Mouse (Mus musculus) monocyte, adult 2 months (primary cell): ENCODE measurements around the gene Ticrr.

Source experiments
- DNase-seq, 2 experiments: peaks; one replicate each; pipeline ENCODE4 v3.0.0; 2022; ENCODE audit warnings: low spot score in 2 of 2, low read depth in 1 of 2

Gene Ticrr

DNA sequence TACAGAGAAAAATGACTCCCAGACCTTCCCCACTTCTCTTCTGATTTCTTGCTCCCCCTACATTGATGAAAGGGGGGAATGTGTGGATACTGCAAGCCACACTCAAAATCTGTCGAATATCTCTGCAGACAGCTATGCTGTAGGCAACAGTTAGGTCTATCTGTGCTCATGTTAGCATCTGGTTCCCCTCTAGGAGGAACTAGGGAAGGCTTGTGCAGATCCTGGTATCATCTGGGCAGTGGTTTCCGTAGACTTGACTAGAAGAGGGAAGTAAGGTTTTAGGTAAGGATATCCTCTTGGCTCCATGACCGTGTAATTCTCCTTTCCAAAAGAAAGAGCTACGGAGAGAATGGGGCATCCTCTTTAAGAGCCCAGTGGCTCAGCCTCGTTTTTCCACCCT lies 84.6 kb downstream of the Ticrr start:
- DNase-seq: no peak

DNA sequence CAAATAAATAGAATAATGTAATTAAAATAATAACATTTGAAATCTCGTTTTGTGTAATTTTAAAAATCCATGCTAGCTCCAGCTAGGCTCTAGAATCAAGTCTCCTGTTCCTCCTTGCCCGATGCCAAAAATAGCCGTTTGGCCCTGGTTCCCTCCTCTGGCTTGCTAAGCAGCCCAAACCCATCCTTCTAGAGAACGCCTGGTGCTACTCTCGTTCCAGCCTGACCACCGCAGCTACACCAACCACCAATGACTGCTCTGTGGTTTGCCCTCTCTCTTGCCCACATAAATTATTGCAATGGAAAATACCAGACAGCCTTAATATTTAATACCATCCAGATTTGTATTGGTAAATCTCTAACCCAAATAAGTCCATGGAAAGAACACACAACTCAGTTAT lies 87.7 kb downstream of the Ticrr start:
- no peak for DNase-seq
